Mouse (Mus musculus) embryo, embryonic 10.5 days (tissue): ENCODE measurements around the gene Hdac4.
A peak's percentile ranks its signal among the peaks of the same experiment; 100 is the strongest.

Experiments used
- DNase-seq: peaks from one replicate; pipeline ENCODE4 v3.0.0-alpha.2; 2015; ENCODE audit warnings: low spot score

Hdac4 gene

GRCm38 (mm10) chr1:92178021-92178895, 17.2 kb downstream of the Hdac4 start:
- peak; percentile 83 for DNase-seq

- DNase-seq = no peak
Measured at GRCm38 (mm10) chr1:92177599-92177998, 17.9 kb downstream of the Hdac4 start.

- peak; percentile 24 for DNase-seq
Measured at GRCm38 (mm10) chr1:92177196-92177595, 18.3 kb downstream of the Hdac4 start.

- DNase-seq = no peak
Measured at GRCm38 (mm10) chr1:92175266-92175665, 20.2 kb downstream of the Hdac4 start.

GRCm38 (mm10) chr1:92174898-92175255, 20.6 kb downstream of the Hdac4 start:
- DNase-seq = no peak

GRCm38 (mm10) chr1:92174251-92174897, 21.1 kb downstream of the Hdac4 start:
- DNase-seq = no peak

- no peak for DNase-seq
Measured at GRCm38 (mm10) chr1:92170616-92171235, 24.8 kb downstream of the Hdac4 start.

GRCm38 (mm10) chr1:92169776-92170055, 25.8 kb downstream of the Hdac4 start:
- no peak for DNase-seq

GRCm38 (mm10) chr1:92168900-92169775, 26.4 kb downstream of the Hdac4 start:
- no peak for DNase-seq

GRCm38 (mm10) chr1:92163932-92164331, 31.6 kb downstream of the Hdac4 start:
- no peak for DNase-seq

- DNase-seq = no peak
Measured at GRCm38 (mm10) chr1:92159804-92160203, 35.7 kb downstream of the Hdac4 start.

GRCm38 (mm10) chr1:92150201-92150600, 45.3 kb downstream of the Hdac4 start:
- no peak for DNase-seq

- no peak for DNase-seq
Measured at GRCm38 (mm10) chr1:92148527-92148926, 47.0 kb downstream of the Hdac4 start.

GRCm38 (mm10) chr1:92144868-92145534, 50.5 kb downstream of the Hdac4 start:
- no peak for DNase-seq

- DNase-seq = no peak
Measured at GRCm38 (mm10) chr1:92143331-92143895, 52.1 kb downstream of the Hdac4 start.

- DNase-seq = no peak
Measured at GRCm38 (mm10) chr1:92142793-92143192, 52.7 kb downstream of the Hdac4 start.

GRCm38 (mm10) chr1:92139001-92139400, 56.5 kb downstream of the Hdac4 start:
- no peak for DNase-seq

GRCm38 (mm10) chr1:92137136-92137848, 58.2 kb downstream of the Hdac4 start:
- DNase-seq = no peak

GRCm38 (mm10) chr1:92136362-92136761, 59.1 kb downstream of the Hdac4 start:
- no peak for DNase-seq

- no peak for DNase-seq
Measured at GRCm38 (mm10) chr1:92132181-92132580, 63.3 kb downstream of the Hdac4 start.
